Mouse (Mus musculus) kidney, adult 18-20 months (tissue): ENCODE data around the gene Gm20662.
"Not testable (repeated sequence)": the region's sequence is repeated elsewhere in the genome, so short reads cannot be mapped to it uniquely, and the experiment has no call there.

Source experiments
- DNase-seq: peaks from one replicate; pipeline ENCODE4 v3.0.0; 2021

Gm20662 gene

DNA sequence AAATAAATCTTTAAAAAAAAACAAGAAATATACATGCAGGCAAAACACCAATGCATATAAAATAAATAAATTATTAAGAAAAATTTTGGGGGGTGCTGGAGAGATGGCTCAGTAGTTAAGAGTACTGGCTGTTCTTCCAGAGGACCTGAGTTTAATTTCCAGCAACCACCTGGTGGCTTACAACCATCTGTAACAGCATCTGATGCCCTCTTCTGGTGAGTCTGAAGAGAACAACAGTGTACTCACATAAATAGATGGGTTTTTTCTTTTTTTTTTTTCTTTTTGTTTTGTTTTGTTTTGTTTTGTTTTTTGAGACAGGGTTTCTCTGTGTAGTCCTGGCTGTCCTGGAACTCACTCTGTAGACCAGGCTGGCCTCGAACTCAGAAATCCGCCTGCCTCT lies 17.4 kb downstream of the Gm20662 start:
- DNase-seq: not testable (repeated sequence)

DNA sequence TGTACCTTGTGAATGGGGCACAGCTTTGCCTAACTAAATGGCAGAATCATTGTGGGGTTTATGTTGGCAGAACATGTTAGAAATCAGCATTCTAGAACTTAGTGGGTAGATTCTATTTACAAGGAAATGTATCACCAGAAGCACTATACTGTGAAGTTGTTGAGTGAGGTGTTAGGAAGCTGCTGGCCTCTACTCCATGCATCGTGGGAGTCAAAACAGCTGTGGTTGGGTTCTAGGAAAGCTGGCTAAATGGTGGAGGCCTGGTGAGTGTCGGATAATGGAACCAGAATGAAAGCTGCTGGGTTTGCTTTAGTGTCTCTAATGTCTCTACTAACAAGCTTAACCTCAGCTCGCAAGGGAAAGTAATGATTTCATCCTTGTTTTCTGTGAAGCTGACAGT lies 21.0 kb downstream of the Gm20662 start:
- DNase-seq: no peak

DNA sequence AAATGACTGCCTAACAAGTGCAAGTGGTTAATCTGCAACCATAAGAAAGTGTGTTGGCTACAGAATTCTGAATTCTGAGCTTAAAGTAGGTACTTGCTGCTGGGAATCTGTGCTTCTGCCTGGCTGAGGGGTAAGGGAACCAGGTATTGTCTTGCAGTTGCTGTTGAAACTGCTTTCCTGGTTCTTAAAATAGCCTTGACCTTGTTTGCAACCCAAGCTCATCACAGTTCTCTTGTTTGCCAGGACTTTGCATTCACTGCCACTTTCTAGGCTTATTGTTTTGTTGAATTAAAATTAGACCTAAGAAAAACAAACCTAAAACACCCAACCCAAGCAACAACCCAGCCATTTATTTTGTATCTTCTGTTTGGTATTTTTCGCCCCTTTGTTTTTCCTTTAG lies 24.6 kb downstream of the Gm20662 start:
- DNase-seq: no peak

DNA sequence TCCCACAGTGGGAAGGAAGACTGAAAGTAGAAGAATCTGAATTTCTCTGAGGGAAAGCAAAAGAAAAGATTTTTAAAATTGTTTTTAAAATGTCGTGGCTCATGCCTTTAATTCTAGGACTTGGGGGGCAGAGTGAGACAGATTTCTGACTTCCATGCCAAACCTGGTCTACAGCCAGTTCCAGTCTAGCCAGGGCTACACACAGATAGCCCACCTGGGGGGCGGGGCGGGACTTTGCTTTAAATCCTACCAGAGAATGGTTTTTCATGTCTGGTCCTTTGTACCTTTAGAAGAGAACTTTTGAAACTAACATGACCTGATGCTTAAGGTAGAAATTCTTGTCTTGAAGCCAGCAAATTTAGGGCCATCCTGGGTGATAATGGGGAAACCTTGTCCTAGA lies 27.1 kb downstream of the Gm20662 start:
- no peak for DNase-seq

DNA sequence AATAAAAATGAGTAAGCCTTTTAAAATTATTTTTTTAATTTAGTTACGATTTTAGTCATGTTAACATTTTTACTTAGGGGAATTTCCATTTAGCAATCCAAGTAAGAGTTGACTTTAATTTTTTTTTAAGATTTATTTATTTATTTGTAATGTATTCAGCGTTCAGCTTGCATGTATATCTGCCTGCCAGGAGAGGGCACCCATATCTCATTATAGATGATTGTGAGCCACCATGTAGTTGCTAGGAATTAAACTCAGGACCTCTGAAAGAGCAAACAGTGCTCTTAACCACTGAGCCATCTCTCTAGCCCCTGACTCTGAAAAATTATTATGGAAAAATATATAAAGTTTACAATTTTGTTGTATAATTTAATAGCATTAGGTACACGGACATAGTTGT lies 30.4 kb downstream of the Gm20662 start:
- DNase-seq: no peak

DNA sequence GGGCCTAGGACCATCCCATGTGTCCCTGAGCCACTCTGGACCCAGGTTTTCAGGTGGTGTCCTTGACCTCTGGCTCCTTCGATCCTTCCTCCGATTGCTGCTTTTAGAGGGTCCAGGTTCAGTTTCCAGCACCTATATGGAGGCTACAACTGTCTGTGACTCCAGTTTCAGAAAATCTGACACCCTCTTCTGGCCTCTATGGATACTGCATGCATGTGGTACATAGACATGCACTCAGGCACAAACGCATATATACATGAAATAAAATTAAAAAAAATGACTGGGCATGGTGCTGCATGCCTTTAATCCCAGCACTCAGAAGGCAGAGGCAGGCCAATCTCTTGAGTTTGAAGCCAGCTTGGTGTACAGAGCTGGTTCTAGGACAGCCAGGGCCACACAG lies 31.7 kb downstream of the Gm20662 start:
- DNase-seq: no peak

DNA sequence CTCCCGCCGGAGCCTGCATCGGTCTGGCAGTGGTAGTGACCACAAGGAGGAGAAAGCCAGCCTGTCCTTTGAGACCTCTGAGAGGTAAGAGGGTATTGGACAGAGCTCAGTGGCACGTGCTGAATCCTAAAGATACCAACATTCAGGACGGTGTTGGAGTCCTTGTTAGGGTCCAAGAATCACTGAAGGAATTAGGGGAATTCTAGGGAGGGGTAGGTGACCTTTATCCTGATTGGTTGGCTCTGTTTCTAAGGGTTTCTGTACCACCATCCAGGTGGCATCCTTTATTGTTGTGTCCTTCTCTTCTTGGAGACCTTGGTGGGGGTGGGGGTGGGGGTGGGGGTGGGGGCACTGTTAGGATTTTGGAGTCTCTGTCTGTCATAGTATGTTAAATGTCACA lies 36.0 kb downstream of the Gm20662 start:
- no peak for DNase-seq

DNA sequence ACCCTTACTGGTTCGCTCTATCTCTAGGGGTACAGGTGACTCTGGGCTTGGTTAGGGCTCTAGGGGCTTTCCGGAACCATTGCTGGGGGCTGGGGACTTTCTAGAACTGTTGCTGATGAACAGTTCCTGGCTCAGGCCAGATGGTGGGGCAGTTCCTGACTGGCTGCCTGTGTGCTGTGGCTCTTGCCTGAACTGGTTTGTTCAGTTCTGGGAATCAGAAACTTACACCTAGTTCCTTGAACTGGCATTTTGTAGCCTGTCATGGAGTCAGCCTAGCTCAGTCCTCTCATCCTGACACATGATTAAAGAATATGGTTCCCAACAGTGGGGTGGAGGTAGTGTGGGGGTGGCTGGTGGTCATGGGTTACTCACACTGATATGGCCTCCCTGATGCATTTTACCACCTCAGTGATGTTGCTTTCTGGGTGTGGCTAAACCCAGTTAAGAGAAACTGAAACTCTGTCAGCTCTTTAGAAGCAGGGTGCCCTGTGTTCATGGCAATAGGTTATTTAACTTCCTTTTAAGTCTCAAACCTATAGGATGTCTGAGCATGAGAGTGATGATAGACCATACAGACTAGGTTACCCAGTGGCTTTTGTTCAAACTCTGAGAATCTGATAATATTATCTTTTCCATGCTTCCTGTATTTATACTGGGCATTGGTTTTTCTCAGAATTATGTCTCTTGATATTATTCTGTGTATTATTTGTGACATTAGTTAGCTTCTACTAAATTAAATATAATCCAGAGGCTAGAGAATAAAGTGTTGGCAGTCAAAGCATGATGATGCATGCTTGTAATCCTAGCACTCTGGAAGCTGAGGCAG lies 39.4 kb downstream of the Gm20662 start:
- no peak for DNase-seq

DNA sequence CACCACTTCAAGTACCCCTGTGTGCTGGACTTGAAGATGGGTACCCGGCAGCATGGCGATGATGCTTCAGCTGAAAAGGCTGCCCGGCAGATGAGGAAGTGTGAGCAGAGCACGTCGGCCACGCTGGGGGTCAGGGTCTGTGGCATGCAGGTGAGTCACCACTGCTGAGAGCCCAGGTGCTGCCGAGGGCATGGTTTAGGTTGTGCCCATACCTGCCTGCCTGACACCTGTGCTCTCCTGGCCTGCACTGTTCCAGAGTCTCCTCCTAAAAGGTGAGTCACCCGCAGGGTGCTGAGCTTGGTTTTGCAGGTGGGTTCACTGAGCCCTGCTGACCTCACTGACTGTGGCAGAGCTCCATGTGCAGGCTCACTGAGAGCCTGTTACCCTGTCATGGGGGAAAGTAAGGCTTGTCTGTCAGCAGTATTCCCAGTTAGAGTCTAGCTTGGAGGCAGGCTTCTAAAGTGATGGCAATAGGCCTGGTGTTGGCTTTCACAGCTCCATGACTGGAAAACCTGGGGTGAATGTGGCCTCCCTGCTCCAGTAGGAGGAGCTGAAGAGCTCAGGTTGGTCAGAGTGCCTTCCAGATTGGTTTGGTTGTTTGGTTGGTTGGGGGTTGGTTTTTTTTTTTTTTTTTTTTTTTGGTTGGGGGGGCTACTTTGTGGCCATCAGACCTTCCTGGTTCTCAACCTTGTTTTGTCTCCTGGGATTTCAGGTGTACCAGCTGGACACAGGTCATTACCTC lies 48.8 kb downstream of the Gm20662 start:
- DNase-seq: no peak

DNA sequence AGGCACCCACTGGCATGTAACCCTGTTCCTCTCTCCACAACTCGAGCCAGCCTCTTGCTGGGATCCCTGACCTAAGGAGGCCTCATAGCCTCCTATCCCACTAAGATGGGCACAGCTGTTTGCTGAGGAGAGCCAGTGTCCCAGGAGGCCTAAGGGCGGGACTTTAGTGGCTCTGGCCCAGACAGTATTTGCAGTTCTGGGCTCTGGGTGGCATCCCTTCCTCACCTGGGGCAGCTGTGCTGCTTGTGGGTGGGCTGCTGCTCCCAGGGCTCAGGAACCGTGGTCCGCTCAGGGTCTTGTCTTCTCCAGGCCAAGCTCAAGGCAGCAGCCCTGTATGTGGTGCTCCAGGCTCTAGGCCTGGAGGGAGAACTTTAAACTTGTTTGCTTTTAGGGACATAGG lies 50.4 kb downstream of the Gm20662 start:
- no peak for DNase-seq

DNA sequence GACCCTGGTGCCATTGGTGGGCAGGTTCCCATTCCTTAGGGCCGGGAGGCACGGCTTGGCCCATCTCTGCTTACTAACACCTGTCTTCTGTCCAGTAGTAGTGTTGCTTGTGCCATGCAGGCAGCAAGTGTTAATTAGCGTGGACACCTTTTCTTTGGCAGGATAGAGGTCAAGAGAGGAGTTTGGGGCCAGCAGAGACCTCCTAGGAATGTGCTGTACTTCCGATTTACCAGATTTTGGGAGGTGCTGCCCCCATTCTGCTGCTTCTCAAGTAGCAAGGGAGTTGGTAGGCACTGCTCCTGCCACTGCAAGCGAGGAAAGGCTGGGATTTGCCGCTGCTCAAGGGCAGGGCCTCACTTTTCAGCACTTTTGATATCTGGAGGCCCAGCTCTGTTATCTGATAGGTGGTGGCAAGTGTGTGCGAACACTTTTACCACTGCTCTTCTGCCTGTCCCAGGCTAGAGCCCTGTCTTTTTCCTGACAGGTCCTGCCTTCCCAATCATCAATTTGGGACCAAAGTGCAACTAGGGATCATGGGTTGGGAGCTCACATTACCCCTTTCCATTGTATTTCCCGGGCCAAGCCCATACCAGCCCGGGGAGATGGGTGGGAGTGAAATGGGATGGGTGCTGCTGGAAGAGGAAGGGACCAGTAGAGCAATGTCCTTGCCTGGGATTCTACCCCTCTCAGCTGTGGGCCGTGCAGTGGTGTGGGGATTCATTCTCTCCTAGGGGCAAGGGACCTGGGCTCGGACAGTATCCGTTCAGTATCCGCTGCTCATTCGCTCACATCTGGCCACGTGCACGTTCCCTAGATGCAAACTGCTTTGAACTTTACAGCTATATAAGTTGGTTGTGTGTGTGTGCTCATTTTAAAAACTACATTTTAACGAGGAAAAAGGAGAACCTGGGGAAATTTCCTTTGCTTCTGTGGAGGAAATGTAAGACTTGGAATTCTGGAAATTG lies 51.7 kb downstream of the Gm20662 start:
- no peak for DNase-seq

DNA sequence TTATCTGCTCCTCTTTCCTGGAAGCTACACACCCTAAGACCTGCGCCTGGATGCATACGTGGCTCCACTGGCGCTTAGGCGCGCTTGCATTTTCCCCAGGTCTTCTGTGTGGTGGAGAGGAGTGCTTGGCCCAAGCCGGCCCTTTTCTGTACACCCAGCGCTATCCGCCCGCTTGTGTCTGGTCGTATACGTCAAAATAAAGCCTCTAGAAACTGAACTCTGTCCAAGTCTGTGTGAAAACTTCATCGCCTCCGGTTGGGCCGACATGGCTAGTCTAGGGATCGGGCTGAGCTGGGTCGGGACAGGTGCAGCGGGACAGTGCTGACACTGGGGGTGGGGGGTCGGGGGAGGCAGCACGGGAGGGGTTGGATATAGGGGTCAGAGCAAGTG lies 52.4 kb downstream of the Gm20662 start:
- DNase-seq: no peak

DNA sequence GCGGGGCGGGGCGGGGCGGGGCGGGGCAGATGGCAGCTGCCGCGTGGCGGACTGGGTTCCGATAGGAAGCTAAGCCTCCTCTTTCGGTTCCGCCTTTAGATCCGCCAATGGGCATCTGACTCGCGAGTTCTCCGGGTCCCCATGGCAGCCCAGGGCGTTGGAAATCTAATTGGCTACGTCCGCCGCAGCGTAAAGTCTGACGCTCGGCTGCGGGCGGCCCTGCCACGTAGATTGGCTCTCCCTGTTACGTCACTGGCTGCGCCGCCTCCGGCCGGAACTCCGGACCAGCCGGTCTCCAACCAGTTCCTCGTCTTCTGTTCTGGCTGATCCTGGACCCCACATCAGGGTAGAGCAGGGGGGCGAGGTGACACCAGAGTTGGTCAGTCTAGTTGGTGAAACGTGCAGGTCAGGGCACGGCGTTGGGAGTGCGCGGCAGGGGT lies 52.9 kb downstream of the Gm20662 start, which contains the start of gene Gmppb:
Gene Gmppb (plus strand): TSS at position 227 of the 440 bp plus-strand sequence.
- peak; percentile 94 for DNase-seq

DNA sequence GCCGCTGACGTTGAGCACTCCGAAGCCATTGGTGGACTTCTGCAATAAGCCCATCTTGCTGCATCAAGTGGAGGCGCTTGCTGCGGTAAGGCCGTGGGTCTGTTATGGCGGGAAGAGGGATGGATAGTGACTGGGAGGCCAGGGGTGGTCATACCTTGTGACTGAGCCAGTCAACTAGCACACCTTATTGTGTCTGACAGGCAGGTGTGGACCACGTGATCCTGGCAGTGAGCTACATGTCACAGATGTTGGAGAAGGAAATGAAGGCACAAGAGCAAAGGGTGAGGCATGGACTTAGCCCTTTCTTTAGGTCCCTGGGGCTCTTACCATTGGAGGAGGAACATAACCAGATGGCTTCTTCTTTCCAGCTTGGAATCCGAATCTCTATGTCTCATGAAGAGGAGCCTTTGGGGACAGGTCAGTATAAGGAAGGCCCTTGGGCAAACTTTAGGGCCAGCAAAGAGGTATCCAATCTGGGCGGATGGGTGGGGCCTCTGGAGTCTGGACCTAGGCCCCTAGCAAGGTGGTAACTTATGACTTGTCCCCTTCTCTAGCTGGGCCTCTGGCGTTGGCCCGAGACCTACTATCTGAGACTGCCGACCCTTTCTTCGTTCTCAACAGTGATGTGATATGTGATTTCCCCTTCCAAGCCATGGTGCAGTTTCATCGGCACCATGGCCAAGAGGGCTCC lies 53.6 kb downstream of the Gm20662 start:
- no peak for DNase-seq

DNA sequence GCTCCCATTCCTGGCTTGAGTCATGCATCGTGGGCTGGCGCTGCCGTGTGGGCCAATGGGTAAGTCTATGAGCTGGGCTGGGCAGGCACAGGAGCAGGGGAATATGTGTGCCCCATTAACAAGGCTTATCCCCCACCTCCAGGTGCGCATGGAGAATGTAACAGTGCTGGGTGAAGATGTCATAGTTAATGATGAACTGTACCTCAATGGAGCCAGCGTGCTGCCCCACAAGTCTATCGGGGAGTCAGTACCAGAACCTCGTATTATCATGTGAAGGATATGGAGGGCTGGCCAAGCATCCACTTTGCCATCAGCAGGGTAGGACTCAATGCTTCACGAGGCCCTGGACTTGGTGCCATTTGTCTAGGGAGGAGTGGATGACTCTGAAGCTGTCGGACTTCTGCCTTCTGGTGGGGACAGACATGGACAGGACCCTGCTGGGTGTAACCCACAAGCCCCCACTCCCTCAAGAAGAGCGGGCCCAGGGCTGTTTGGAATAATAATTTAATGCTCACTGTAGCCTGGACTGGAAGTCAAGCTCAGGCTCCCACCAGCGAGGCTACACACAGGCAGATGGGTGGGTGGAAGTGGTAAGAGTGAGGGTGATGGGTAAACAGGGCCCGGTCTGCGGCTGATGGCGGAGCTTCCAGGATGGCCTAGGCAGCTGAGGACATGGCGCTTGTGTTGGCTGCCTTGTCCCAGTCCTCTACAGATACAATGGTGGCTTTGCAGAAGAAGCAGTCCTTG lies 55.2 kb downstream of the Gm20662 start:
- no peak for DNase-seq

DNA sequence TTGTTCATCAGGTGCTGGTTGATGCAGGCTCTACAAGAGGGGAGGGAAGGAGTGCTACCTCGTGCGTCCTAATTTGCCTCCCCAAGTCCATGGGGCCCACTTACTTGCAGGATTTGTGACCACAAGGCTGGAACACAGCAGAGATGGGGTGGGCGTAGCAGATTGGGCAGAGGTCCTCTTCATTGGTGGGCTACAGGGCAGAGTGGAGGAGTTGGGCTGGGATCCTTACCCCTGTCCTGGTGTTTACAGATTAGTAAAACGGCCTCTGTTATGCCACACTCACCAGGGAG lies 55.7 kb downstream of the Gm20662 start:
- no peak for DNase-seq

DNA sequence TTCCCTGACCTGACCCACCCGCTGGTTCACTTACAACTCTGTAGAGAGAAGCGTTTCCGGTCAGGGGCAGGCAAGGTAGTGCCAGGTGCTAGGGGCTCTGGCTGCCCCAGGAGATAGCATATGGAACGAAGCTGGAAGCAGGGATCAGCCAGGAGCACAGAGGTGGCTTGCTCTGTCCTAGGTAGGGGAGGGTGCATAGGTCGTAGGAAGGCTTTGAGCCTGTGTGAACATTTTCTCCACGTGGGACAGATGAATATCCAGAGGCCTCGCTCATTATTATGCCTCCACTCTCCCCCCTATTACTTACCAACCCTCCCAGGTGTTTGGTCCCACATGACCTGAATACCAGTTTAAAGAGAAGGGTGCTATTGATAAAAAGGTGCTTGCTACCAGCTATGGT lies 56.3 kb downstream of the Gm20662 start:
- no peak for DNase-seq

DNA sequence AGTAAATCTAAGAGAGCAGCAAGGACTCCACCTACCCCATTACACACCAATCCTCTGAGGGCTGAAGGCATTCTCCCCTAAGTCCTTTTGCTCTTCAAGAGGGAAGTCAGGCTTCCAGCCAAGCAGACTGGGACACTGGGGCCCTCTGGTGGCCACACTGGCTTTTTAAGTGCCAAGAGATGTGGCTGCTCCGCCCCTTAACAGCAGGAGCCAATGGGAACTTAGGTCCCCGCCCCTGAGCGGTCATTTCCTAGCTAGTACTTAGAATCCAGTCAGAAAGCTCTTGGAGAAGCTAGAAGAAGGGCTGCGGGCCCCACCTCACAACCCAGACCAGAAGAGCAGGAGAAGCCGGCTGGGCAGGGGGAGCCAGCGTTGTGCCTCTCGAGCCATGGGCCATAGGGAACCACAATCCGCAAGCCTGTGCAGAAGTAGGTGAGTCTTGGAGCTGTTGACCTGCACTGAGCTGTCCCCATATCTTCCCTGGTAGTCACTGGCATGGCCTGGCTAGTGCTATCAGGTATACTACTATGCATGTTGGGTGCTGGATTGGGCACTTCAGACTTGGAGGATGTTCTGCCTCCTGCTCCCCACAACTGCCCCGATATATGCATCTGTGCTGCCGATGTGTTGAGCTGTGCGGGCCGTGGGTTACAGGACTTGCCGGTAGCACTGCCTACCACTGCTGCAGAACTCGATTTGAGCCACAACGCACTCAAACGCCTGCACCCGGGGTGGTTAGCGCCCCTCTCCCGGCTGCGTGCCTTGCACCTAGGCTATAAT lies 56.9 kb downstream of the Gm20662 start, which contains the start of gene Amigo3:
Gene Amigo3 (plus strand): TSS at position 275 of the 780 bp plus-strand sequence.
- DNase-seq: peak; percentile 99

DNA sequence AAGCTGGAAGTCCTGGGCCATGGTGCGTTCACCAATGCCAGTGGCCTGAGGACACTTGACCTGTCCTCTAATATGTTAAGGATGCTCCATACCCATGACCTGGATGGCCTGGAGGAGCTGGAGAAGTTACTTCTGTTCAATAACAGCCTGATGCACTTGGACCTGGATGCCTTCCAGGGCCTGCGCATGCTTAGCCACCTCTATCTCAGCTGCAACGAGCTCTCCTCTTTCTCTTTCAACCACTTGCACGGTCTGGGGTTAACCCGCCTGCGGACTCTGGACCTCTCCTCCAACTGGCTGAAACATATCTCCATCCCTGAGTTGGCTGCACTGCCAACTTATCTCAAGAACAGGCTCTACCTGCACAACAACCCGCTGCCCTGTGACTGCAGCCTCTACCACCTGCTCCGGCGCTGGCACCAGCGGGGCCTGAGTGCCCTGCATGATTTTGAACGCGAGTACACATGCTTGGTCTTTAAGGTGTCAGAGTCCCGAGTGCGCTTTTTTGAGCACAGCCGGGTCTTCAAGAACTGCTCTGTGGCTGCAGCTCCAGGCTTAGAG lies 57.6 kb downstream of the Gm20662 start:
- DNase-seq: no peak

DNA sequence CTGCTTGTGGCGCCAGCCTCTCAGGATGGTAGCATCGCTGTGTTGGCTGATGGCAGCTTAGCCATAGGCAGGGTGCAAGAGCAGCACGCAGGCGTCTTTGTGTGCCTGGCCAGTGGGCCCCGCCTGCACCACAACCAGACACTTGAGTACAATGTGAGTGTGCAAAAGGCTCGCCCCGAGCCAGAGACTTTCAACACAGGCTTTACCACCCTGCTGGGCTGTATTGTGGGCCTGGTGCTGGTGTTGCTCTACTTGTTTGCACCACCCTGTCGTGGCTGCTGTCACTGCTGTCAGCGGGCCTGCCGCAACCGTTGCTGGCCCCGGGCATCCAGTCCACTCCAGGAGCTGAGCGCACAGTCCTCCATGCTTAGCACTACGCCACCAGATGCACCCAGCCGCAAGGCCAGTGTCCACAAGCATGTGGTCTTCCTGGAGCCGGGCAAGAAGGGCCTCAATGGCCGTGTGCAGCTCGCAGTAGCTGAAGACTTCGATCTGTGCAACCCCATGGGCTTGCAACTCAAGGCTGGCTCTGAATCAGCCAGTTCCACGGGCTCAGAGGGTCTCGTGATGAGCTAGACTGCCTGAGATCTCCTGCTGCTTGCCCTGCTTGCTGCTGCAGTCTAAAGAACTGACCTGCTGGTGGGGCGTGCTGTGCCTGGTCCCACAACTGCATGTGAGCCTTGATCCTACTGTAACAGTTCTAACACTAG lies 58.3 kb downstream of the Gm20662 start:
- DNase-seq: no peak
